Mouse (Mus musculus) heart, adult 2 months (tissue): ENCODE results near the gene Ttc21a. TPM values are rescaled to one million over a fixed set of nuclear protein-coding genes. Genes with fewer than 3 reads are reported as not detected.
A peak's percentile ranks its signal among the peaks of the same experiment; 100 is the strongest.

ENCODE experiments used
- DNase-seq, 2 experiments: peaks; one replicate each; pipeline ENCODE4 v3.0.0; 2021
- H3K27ac ChIP-seq: fragments of 200-600 bp; 2 replicates; pipeline ENCODE4 v1.8.1; 2022
- H3K27me3 ChIP-seq: fragments of 200-500 bp; 2 replicates; pipeline ENCODE4 v1.6.1; 2012; ENCODE audit warnings: mild to moderate bottlenecking, low read length, inconsistent platforms, mixed read lengths; ENCODE audit not compliant: control insufficient read depth, insufficient read depth
- H3K36me3 ChIP-seq: fragments of 200-500 bp; 2 replicates; pipeline ENCODE4 v1.6.1; 2012; ENCODE audit warnings: low read length, inconsistent platforms; ENCODE audit not compliant: control insufficient read depth, insufficient read depth
- H3K4me1 ChIP-seq: fragments of 200-500 bp; 2 replicates; pipeline ENCODE4 v1.6.1; 2011; ENCODE audit warnings: low read length; ENCODE audit not compliant: control insufficient read depth, insufficient read depth
- H3K4me3 ChIP-seq: fragments of 200-600 bp; 2 replicates; pipeline ENCODE4 v1.8.1; 2022
- H3K79me2 ChIP-seq: fragments of 200-500 bp; replicated peaks from 2 replicates; pipeline ENCODE4 v1.6.1; 2012; ENCODE audit warnings: mild to moderate bottlenecking, inconsistent platforms, low read length, moderate library complexity, mixed read lengths; ENCODE audit not compliant: control insufficient read depth, insufficient read depth
- H3K9ac ChIP-seq: fragments of 200-500 bp; 2 replicates; pipeline ENCODE4 v1.6.1; 2012; ENCODE audit warnings: low read depth, mild to moderate bottlenecking, control low read depth, inconsistent platforms, low read length, mixed read lengths
- CTCF ChIP-seq: fragments of 200-600 bp; IDR thresholded peaks from 2 replicates; pipeline ENCODE4 v1.8.1; 2022; ENCODE audit warnings: antibody characterized with exemption, mild to moderate bottlenecking, moderate library complexity
- EP300 ChIP-seq: fragments of 200-500 bp; IDR thresholded peaks from 2 replicates; pipeline ENCODE4 v1.6.1; 2011; ENCODE audit warnings: low read depth, low read length, control low read depth; ENCODE audit not compliant: insufficient read depth
- POLR2A ChIP-seq: fragments of 200-500 bp; IDR thresholded peaks from 2 replicates; pipeline ENCODE4 v1.6.1; 2011; ENCODE audit warnings: mild to moderate bottlenecking, low read depth, low read length, control low read depth; ENCODE audit not compliant: insufficient read depth
- WGBS: fragments of 180-500 bp; shearing (Covaris S2); methylation state at CpG from one replicate; pipeline ENCODE4 v1.1.7; 2018; 5-methylcytosine and 5-hydroxymethylcytosine counted together
- intact Hi-C: fragments of 180-260 bp; cut with DNase I; formaldehyde crosslinking; loops from one replicate; pipeline ENCODE4 v1.15.1; 2025
- polyA plus RNA-seq: library from polyadenylated mRNA; depleted of rRNA; stranded (reverse); fragments of >200 nt; gene quantifications from 2 replicates; pipeline ENCODE4 v1.2.3, GENCODE M21; 2012
- total RNA-seq, 2 experiments: library from RNA; stranded (reverse); gene quantifications; 2 replicates each; pipeline ENCODE4 v1.2.3; 2021

Ttc21a gene
- total and polyA plus RNA-seq, 3 experiments, result 0.70 TPM; not detected in 2

- 1% methylated on average over 11 of the region's 11 CpGs for WGBS
- Histone ChIP-seq H3K9ac (peak overlapping the region; percentile 99), H3K4me3 (peak overlapping the region; percentile 95), H3K79me2 (0 out of 2 replicates have a peak, but pooled peaks cover 2% of the 10 kb centered on the region), H3K27me3 (no peaks in the 10 kb centered on the region), H3K36me3 (peaks cover 3% of the 10 kb centered on the region; the same call in 1 of the 2 replicates), H3K27ac (peak overlapping the region; percentile 99), H3K4me1 (peaks cover 38% of the 10 kb centered on the region)
- intact Hi-C loops, result no loop called here
- DNase-seq, result peak; percentile 75 to 83
- peak; percentile 59 for TF ChIP-seq CTCF
- TF ChIP-seq POLR2A, result peak; percentile 28; the same call in 1 of the 2 replicates
- TF ChIP-seq EP300, result peak; percentile 48; the same call in 1 of the 2 replicates
Measured at GRCm38 (mm10) chr9:119982241-119982811, 44.9 kb downstream of the Ttc21a start.

GRCm38 (mm10) chr9:119982956-119983551 lies 45.6 kb downstream of the Ttc21a start:
- H3K79me2 ChIP-seq, result 0 out of 2 replicates have a peak, but pooled peaks cover 2% of the 10 kb centered on the region
- WGBS, result under 1% methylated on average over 48 of the region's 48 CpGs
- TF ChIP-seq EP300, result no peak
- TF ChIP-seq POLR2A, result no peak
- TF ChIP-seq CTCF, result no peak
- DNase-seq, result peak; percentile 75
- peaks cover 33% of the 10 kb centered on the region for H3K4me1 ChIP-seq
- peaks cover 3% of the 10 kb centered on the region; the same call in 1 of the 2 replicates for H3K36me3 ChIP-seq
- H3K9ac ChIP-seq, result peak overlapping the region; percentile 99
- intact Hi-C loops, result loop anchor here (1.0 kb wide), 1 partner anchor 19 kb away; no protein-coding TSS in a partner anchor
- no peaks in the 10 kb centered on the region for H3K27me3 ChIP-seq
- H3K27ac ChIP-seq, result peak overlapping the region; percentile 99
- peak overlapping the region; percentile 95 for H3K4me3 ChIP-seq

- peak; percentile 97 for DNase-seq
- Histone ChIP-seq H3K27ac (peak overlapping the region; percentile 99), H3K4me3 (peak overlapping the region; percentile 95), H3K27me3 (no peaks in the 10 kb centered on the region), H3K79me2 (0 out of 2 replicates have a peak, but pooled peaks cover 2% of the 10 kb centered on the region), H3K36me3 (peaks cover 3% of the 10 kb centered on the region; the same call in 1 of the 2 replicates), H3K9ac (peak overlapping the region; percentile 99), H3K4me1 (peaks cover 25% of the 10 kb centered on the region)
- WGBS, result 3% methylated on average over 69 of the region's 79 CpGs
- peak; percentile 91 for TF ChIP-seq POLR2A
- TF ChIP-seq CTCF, result no peak
- 0 out of 2 replicates have a peak, but pooled peaks have one; percentile 9 for TF ChIP-seq EP300
- intact Hi-C loops, result loop anchor here (1.0 kb wide), 1 partner anchor 20 kb away; no protein-coding TSS in a partner anchor
Measured at GRCm38 (mm10) chr9:119983585-119984535, 46.5 kb downstream of the Ttc21a start.

- DNase-seq, result no peak
- TF ChIP-seq EP300 (no peak), CTCF (no peak), POLR2A (no peak)
- Histone ChIP-seq H3K4me3 (peak within 1 kb of the TSS; percentile 95), H3K79me2 (0 out of 2 replicates have a peak, but pooled peaks cover 2% of the 10 kb centered on the region), H3K27ac (peak within 1 kb of the TSS; percentile 99), H3K36me3 (peaks cover 3% of the 10 kb centered on the region; the same call in 1 of the 2 replicates), H3K4me1 (peaks cover 20% of the 10 kb centered on the region), H3K27me3 (no peaks in the 10 kb centered on the region), H3K9ac (peak within 1 kb of the TSS; percentile 99)
- WGBS, result 42% methylated on average over 14 of the region's 14 CpGs
- intact Hi-C loops, result loop anchor here (1.0 kb wide), 1 partner anchor 16 kb away; no protein-coding TSS in a partner anchor
Measured at GRCm38 (mm10) chr9:119984536-119985011, 47.2 kb downstream of the Ttc21a start, which contains the start of gene Csrnp1. Gene Csrnp1 (minus strand): TSS chr9:119984658.

- H3K27me3 ChIP-seq, result no peaks in the 10 kb centered on the region
- no peak overlapping the region for H3K9ac ChIP-seq
- intact Hi-C loops, result loop anchor here (1.0 kb wide), 1 partner anchor 14 kb away; no protein-coding TSS in a partner anchor
- no peaks in the 10 kb centered on the region for H3K79me2 ChIP-seq
- TF ChIP-seq CTCF (no peak), POLR2A (no peak), EP300 (no peak)
- no peak overlapping the region for H3K27ac ChIP-seq
- H3K4me1 ChIP-seq, result peaks cover 9% of the 10 kb centered on the region
- 75% methylated on average over 10 of the region's 10 CpGs for WGBS
- no peak overlapping the region for H3K4me3 ChIP-seq
- H3K36me3 ChIP-seq, result no peaks in the 10 kb centered on the region
- DNase-seq, result no peak
Measured at GRCm38 (mm10) chr9:119985881-119986574, 48.6 kb downstream of the Ttc21a start.
